Mouse (Mus musculus) layer of hippocampus, postnatal 14 days (tissue): ENCODE measurements around the gene Zfp446. TPM values are rescaled to one million over a fixed set of nuclear protein-coding genes. Genes with fewer than 3 reads are reported as not detected.
A peak's percentile ranks its signal among the peaks of the same experiment; 100 is the strongest.
"Not testable (repeated sequence)": the region's sequence is repeated elsewhere in the genome, so short reads cannot be mapped to it uniquely, and the experiment has no call there.

Experiments used
- DNase-seq, 2 experiments: peaks; one replicate each; pipeline ENCODE4 v3.0.0; 2021 to 2022; ENCODE audit warnings: low spot score in 2 of 2, mixed read lengths in 1 of 2
- long read RNA-seq, 2 experiments: library from polyadenylated mRNA; stranded (forward); transcript quantifications; one replicate each; pipeline ENCODE4 v2.0.0; 2021
- total RNA-seq, 2 experiments: library from RNA; stranded (reverse); gene quantifications; 2 replicates each; pipeline ENCODE4 v1.2.3; 2021

Gene Zfp446
- total RNA-seq: 1 to 10 TPM; 8.3 to 9.1 TPM
- long read RNA-seq, experiment 1, partial matches to known transcripts: 0 of 3 reads
- long read RNA-seq, experiment 1, other reads (novel, unspliced or antisense): 3 of 3 reads
- long read RNA-seq, experiment 2, partial matches to known transcripts: 1 of 6 reads
- long read RNA-seq, experiment 2, other reads (novel, unspliced or antisense): 4 of 6 reads

GRCm38 (mm10) chr7:12977682-12978389 lies at the start of gene Zfp446:
Gene Zfp446, plus strand, starts transcription at chr7:12977848.
- peak; percentile 99 for DNase-seq

DNA sequence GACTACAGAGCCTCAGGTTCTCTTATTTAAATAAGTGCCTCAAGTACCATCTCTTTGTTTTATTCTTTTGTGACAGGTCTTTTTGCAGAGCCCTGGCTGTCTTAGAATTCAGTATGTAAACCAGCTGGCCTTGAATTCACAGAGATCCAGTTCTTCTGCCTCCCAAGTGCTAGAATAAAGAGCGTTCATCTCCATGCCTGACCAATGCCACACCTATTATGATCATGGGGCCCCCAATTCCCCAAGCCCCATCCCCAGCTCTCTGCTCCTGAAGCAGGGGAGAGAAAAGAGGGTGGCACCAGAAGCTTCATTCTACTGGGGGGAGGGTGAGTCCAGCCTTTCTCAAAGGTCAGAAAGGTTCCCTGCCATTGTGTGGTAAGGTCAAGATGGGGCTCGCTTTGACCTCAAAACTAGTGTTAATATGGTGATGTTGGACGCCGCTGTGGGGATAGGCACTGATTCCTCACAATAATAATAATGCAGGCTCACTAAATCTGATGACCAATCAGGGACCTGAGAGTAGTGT lies 44.0 kb upstream of the Zfp446 start:
- DNase-seq: no peak

DNA sequence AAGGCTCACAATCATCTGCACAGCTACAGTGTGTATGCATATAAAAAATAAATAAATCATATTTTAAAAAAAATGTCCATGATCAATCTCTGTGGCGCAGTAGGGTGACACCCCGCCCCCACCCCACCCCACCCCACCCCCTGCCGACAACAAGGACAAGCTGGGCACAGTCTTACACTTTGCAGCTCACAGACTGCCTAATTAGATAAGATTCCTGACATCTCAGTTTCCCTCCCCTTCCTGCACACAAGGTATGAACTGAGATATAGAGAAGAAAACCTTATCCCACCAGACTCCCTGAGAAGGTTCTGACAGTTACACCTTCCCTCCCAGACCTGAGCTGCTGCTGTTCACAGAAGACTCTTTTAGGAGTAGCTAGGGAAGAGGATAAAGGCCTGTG lies 42.8 kb upstream of the Zfp446 start:
- DNase-seq: no peak

DNA sequence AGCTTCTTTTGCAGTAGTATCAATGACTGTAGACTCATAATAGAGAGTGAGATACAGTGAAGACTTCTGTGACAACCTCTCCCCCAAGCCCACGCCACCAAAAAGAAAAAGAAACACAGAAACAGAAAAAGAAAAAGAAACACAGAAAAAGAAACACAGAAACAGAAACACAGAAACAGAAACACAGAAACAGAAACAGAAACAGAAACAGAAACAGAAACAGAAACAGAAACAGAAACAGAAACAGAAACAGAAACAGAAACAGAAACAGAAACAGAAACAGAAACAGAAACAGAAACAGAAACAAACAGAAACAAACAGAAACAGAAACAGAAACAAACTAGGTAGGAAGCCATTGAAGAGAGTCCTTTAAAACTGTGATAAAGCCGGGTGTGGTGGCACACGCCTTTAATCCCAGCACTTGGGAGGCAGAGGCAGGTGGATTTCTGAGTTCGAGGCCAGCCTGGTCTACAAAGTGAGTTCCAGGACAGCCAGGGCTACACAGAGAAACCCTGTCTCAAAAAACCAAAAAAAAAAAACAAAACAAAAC lies 40.3 kb upstream of the Zfp446 start:
- DNase-seq: not testable (repeated sequence)

DNA sequence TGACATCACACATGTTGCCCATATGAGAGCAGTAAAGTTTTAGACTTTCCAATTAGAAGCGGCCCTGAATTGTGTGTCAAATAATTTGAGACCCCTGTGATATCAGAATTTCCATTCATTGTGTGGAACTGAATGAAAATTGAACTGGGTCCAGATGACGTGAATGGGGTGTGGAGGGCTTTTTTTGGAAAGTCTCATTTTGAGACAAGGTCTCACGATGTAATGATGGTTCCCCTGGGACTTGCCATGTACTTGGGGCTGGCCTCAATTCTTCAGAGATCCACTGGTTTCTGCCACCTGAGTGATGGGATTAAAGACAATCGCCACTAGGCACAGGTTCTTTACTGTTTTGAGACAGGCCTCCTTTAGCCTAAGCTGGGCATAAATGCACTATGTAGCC lies 37.0 kb upstream of the Zfp446 start:
- DNase-seq: no peak

- DNase-seq: no peak
These were observed 34.2 kb upstream of the Zfp446 start for GRCm38 (mm10) chr7:12943488-12943887.

- DNase-seq: peak; percentile 87 to 98
These were observed 28.4 kb upstream of the Zfp446 start for GRCm38 (mm10) chr7:12949032-12949871.

GRCm38 (mm10) chr7:12949872-12950229 lies 27.8 kb upstream of the Zfp446 start:
- DNase-seq: no peak

DNA sequence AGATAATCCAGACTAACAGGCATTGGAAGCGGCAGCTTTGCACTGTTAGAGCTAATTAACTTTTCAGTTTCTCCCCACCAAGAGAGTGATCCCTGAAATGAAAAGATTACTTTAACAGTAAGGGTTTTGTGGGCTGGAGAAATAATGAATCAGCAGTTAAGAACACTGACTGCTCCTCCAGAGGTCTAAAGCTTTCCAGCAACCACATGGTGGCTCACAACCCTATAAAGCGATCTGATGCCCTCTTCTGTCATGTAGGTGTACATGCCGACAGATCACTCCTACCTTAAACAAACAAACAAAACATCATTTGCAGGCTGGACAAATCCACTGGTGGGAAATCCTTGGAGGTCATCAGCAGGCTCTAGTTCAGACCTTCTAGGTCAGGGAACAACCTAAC lies 22.8 kb upstream of the Zfp446 start:
- no peak for DNase-seq

DNA sequence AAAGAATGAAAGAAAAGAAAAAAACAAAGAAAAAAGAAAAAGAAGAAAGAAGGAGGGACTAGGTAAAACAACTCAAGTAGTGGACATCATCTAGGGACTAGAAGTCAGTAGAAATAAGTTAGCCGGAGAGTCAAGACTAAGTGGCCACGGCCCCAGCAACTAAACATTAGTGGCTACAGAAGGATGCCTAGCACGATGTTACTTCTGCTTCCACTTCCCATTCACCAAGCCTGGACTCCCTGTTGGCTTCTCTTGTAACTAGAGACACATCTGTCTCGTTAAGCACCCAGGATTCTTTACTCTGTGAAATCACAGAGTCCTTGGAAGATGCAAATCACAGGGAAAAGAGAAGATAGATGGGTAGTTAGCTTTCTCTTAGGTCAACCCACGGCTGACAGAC lies 20.1 kb upstream of the Zfp446 start:
- DNase-seq: no peak

- no peak for DNase-seq
These were observed 18.7 kb upstream of the Zfp446 start for GRCm38 (mm10) chr7:12958948-12959347.

GRCm38 (mm10) chr7:12959718-12960117 lies 17.9 kb upstream of the Zfp446 start:
- DNase-seq: no peak

- peak; percentile 42 to 64 for DNase-seq
These were observed 16.0 kb upstream of the Zfp446 start for GRCm38 (mm10) chr7:12961511-12962141.

DNA sequence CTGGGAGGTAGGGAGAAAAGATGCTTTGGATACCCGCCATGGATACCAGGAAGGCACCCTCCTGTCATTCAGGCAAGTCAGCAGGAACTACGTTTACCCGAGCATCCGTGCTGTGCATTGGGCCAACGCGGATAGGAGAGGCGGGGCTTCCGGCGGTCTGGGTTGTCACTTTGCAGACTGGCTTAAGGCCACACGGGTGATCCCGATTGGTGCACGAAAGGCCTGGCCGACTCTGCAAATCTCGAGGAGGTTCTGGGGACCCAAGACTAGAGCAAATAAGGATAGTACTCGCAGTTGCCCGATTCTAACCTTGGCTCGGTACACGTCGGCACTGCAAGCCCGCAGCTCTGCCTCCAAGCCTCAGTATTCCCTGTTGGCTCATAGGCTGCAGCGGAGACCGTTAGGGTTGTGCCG lies 12.0 kb upstream of the Zfp446 start, which contains the start of gene Zfp324:
TSS of gene Zfp324 (plus strand) at position 161 of the 414 bp plus-strand sequence.
- DNase-seq: peak; percentile 90 to 94

GRCm38 (mm10) chr7:12966104-12966845 lies 11.4 kb upstream of the Zfp446 start:
- DNase-seq: peak in 1 of 2 experiments; percentile 52

DNA sequence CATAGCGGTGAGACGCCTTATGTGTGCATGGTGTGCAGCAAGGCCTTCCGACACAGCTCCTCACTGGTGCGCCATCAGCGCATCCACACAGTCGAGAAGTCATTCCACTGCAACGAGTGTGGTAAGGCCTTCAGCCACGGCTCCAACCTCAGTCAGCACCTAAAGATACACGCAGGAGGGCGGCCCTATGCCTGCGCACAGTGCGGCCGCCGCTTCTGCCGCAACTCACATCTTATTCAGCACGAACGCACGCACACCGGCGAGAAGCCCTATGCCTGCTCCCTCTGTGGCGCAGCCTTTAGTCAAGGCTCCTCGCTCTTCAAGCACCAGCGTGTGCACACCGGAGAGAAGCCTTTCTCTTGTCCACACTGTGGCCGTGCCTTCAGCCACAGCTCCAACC lies 6.7 kb upstream of the Zfp446 start:
- DNase-seq: no peak

DNA sequence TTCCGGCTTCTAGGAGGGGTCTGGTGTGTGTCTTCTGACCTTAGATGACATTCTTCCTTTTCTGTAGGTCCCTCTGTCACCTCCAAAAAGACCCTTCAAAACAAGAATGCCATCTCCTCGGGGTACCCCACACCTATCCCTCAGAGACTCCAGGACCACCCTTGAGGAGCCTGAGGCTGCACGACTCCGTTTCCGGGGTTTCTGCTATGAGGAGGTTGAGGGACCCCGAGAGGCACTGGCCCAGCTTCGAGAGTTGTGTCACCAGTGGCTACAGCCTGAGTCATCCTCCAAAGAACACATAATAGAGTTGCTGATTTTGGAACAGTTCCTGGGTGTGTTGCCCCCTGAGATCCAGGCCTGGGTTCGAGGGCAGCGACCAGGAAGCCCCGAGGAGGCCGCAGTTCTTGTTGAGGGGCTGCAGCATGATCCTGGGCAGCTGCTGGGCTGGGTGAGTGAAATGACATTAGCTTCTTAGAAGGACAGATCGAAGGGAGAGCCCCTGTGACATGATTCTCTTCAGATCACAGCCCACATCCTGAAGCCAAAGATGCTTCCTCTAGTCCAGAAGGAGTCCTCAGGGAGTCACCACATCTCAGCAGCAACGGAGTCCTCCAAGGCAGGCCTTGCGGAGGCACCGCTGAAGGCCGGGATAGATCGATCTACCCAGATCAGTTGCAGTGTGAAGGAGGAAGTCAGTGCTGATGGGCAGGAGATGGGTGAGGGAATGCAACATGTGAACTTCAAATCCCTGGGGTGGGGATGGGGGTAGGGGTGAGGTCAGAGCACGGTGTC lies 1.5 kb downstream of the Zfp446 start:
- DNase-seq: no peak

DNA sequence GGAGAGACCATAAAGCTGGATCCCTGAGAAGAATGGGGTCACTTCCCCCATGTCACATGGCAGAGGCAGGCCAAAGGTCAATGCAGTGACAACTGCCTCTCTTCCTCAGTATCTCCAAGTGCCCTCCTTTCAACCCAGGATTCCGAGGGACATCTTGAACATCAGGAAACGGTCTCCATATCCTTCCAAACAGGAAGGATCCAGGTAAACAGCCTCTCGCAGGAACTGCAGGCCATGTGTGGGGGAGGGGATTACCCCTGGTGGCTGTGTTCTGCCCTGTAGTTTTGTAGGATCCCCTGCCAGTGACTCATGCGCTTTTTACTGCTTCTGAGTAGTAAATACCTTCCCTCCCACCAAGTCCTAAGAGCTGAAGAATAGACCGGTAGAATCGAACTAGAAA lies 2.1 kb downstream of the Zfp446 start:
- DNase-seq: no peak

- DNase-seq: no peak
These were observed 2.6 kb downstream of the Zfp446 start for GRCm38 (mm10) chr7:12980291-12980690.
